Mouse (Mus musculus) heart, embryonic 15.5 days (tissue): ENCODE results near the gene Otulin. TPM values are rescaled to one million over a fixed set of nuclear protein-coding genes. Genes with fewer than 3 reads are reported as not detected.
A peak's percentile ranks its signal among the peaks of the same experiment; 100 is the strongest.

Experiments
- ATAC-seq: fragments of 200-750 bp; cut with Nextera tagmentation; replicated peaks from 2 replicates; pipeline ENCODE4 v1.8.0; 2017; ENCODE audit warnings: low read depth, moderate TSS enrichment; ENCODE audit not compliant: insufficient number of reproducible peaks, insufficient read depth, low FRiP score
- H3K27ac ChIP-seq: fragments of 300-500 bp; sonication (generic); 2 replicates; pipeline ENCODE4 v1.5.1; 2015; ENCODE audit warnings: mild to moderate bottlenecking, inconsistent platforms
- H3K27me3 ChIP-seq: fragments of 300-500 bp; sonication (generic); 2 replicates; pipeline ENCODE4 v1.6.1; 2015; ENCODE audit warnings: inconsistent platforms
- H3K36me3 ChIP-seq: fragments of 300-500 bp; sonication (generic); 2 replicates; pipeline ENCODE4 v1.6.1; 2015; ENCODE audit warnings: mild to moderate bottlenecking, inconsistent platforms
- H3K4me1 ChIP-seq: fragments of 300-500 bp; sonication (generic); replicated peaks from 2 replicates; pipeline ENCODE4 v1.6.1; 2015; ENCODE audit warnings: inconsistent platforms
- H3K4me2 ChIP-seq: fragments of 300-500 bp; sonication (generic); 2 replicates; pipeline ENCODE4 v1.6.1; 2015; ENCODE audit warnings: inconsistent platforms, mild to moderate bottlenecking, moderate library complexity
- H3K4me3 ChIP-seq: fragments of 300-500 bp; sonication (generic); 2 replicates; pipeline ENCODE4 v1.5.1; 2015; ENCODE audit warnings: mild to moderate bottlenecking, inconsistent platforms
- H3K9ac ChIP-seq: fragments of 300-500 bp; sonication (generic); 2 replicates; pipeline ENCODE4 v1.6.1; 2015; ENCODE audit warnings: mild to moderate bottlenecking, inconsistent platforms
- H3K9me3 ChIP-seq: fragments of 300-500 bp; sonication (generic); replicated peaks from 2 replicates; pipeline ENCODE4 v1.6.1; 2016; ENCODE audit warnings: inconsistent platforms
- WGBS: fragments of 180-500 bp; shearing (Covaris S2); methylation state at CpG from one replicate; pipeline ENCODE4 v1.1.7; 2015; ENCODE audit warnings: mixed read lengths; 5-methylcytosine and 5-hydroxymethylcytosine counted together
- polyA plus RNA-seq: library from polyadenylated mRNA; unstranded; fragments of >200 nt; fragmentation: Nextera tagmentation; extraction: Ambion mirVana; gene quantifications from 2 replicates; pipeline ENCODE4 v1.2.1, GENCODE M21; 2015

The Otulin gene
- polyA plus RNA-seq, 1 experiment from 2014 or later, result 24.9 TPM

DNA sequence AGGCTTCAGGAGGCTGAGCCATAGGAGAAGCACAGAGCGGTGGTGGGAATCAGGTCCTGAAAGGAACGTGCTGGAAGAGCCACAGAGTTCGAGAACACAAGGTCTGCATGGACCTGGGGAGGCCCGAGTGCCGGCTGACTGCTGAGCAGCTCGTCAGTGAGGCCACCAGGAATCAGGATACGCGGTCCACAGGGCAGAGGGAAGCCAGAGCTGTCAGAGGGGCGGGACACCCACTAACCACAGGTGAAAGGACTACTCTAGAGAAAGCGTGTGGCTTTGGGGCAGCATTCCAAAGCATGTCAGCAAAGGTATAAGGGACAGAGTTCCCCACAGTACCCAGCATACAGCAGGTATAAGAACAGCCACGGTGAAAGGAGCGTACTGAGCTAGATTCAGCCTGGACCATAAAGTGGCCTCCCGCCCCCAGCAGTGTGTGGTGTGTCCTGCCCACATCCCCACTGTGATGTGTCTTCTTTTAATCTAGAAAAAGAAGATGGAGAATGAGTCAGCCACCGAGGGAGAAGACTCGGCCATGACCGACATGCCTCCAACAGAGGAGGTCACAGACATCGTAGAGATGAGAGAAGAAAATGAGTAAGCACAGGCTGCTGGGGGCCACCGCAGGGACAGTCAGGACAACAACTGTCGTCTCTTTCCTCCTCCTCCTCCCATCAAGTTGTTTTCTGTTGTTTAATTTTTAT, 37.7 kb downstream of the Otulin start:
- Histone ChIP-seq H3K36me3 (peaks cover 24% of the 10 kb centered on the region; the same call in 1 of the 2 replicates), H3K4me3 (no peak overlapping the region), H3K27me3 (no peaks in the 10 kb centered on the region), H3K9ac (no peak overlapping the region), H3K27ac (no peak overlapping the region), H3K4me2 (no peak overlapping the region), H3K4me1 (peaks cover 23% of the 10 kb centered on the region), H3K9me3 (no peaks in the 10 kb centered on the region)
- 85% methylated on average over 19 of the region's 19 CpGs for WGBS
- no peak for ATAC-seq

- ATAC-seq, result no peak
- WGBS, result 97% methylated on average over 9 of the region's 9 CpGs
- Histone ChIP-seq H3K4me1 (peaks cover 9% of the 10 kb centered on the region), H3K9ac (no peak overlapping the region), H3K4me2 (no peak overlapping the region), H3K27me3 (no peaks in the 10 kb centered on the region), H3K4me3 (no peak overlapping the region), H3K36me3 (peaks cover 24% of the 10 kb centered on the region; the same call in 1 of the 2 replicates), H3K9me3 (no peaks in the 10 kb centered on the region), H3K27ac (no peak overlapping the region)
Observed at GRCm38 (mm10) chr15:27590812-27591211, 39.7 kb downstream of the Otulin start.

DNA sequence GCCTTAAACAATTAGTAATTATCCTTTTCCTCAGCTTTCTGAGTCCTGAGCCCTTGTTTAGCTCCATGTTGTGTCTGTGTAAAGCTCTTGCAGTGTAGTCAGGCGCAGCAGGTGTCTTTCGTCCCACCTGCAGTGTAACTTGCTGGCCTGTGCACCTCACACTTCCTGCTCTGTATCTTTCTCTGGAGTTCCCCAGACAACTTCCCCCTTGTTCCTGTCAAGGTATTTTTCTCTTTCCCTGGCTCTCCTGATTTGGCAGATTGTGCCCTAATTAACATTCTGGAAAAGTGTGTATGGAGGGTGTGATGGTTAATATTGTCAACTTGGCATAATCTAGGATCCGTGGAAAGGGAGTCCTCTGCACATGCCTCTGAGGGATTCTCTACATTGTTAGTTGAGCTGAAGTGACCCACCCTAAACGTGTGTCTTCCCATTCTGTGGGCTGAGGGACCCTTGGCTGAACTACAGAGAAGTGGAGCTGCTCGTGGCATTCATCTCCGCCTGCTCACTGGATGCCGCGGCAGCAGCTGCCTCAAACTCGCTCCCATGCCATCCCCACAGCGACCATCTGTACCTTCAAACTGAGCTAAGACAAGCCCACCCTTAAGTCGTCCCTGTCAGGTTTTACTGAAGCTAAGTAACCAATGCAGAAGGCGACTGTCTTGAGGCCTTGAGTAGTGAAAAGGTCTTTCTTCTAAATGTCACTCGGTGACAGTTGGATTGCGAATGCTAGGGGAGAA, 42.2 kb downstream of the Otulin start:
- ATAC-seq, result no peak
- no peak overlapping the region for H3K4me2 ChIP-seq
- H3K27me3 ChIP-seq, result no peaks in the 10 kb centered on the region
- peaks cover 3% of the 10 kb centered on the region; the same call in 1 of the 2 replicates for H3K4me1 ChIP-seq
- 80% methylated on average over 14 of the region's 14 CpGs for WGBS
- H3K36me3 ChIP-seq, result peaks cover 21% of the 10 kb centered on the region; the same call in 1 of the 2 replicates
- no peaks in the 10 kb centered on the region for H3K9me3 ChIP-seq
- no peak overlapping the region for H3K27ac ChIP-seq
- no peak overlapping the region for H3K9ac ChIP-seq
- no peak overlapping the region for H3K4me3 ChIP-seq

GRCm38 (mm10) chr15:27586093-27586480, 44.4 kb downstream of the Otulin start:
- Histone ChIP-seq H3K27me3 (no peaks in the 10 kb centered on the region), H3K4me1 (peaks cover 10% of the 10 kb centered on the region), H3K27ac (no peak overlapping the region), H3K36me3 (peaks cover 13% of the 10 kb centered on the region; the same call in 1 of the 2 replicates), H3K9me3 (no peaks in the 10 kb centered on the region), H3K9ac (no peak overlapping the region), H3K4me3 (no peak overlapping the region), H3K4me2 (no peak overlapping the region)
- 88% methylated on average over 5 of the region's 5 CpGs for WGBS
- no peak for ATAC-seq

- 68% methylated on average over 4 of the region's 4 CpGs for WGBS
- no peak overlapping the region for H3K27ac ChIP-seq
- no peaks in the 10 kb centered on the region for H3K9me3 ChIP-seq
- peaks cover 15% of the 10 kb centered on the region for H3K4me1 ChIP-seq
- H3K9ac ChIP-seq, result no peak overlapping the region
- peaks cover 8% of the 10 kb centered on the region; the same call in 1 of the 2 replicates for H3K36me3 ChIP-seq
- H3K4me2 ChIP-seq, result no peak overlapping the region
- no peak for ATAC-seq
- no peaks in the 10 kb centered on the region for H3K27me3 ChIP-seq
- no peak overlapping the region for H3K4me3 ChIP-seq
Observed at GRCm38 (mm10) chr15:27585466-27586092, 44.9 kb downstream of the Otulin start.

GRCm38 (mm10) chr15:27583620-27584019, 46.9 kb downstream of the Otulin start:
- H3K36me3 ChIP-seq, result no peaks in the 10 kb centered on the region
- no peak overlapping the region for H3K4me3 ChIP-seq
- peaks cover 17% of the 10 kb centered on the region for H3K4me1 ChIP-seq
- WGBS, result 86% methylated on average over 6 of the region's 6 CpGs
- no peaks in the 10 kb centered on the region for H3K27me3 ChIP-seq
- ATAC-seq, result no peak
- H3K9ac ChIP-seq, result no peak overlapping the region
- no peaks in the 10 kb centered on the region for H3K9me3 ChIP-seq
- H3K27ac ChIP-seq, result no peak overlapping the region
- H3K4me2 ChIP-seq, result no peak overlapping the region

DNA sequence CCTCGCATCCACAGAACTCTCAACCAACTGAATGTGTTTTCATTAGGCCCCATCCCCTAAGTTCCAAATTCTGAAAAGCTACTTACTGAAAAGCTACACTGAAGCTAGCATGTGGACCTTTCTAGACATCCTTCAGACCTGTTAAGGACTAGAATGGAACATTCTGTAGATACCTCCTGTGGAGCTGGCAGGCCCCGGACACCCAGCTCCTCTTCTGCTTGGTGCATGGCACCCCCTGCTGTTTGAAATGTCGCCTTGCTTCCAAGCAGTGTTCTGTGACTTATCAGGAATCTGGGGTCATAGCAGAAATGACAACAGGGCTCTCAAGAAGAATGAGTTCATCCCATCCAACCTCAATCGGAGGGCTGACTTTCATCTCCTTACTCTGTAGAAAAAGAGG, 47.5 kb downstream of the Otulin start:
- no peak overlapping the region for H3K4me2 ChIP-seq
- no peak overlapping the region for H3K9ac ChIP-seq
- H3K27ac ChIP-seq, result no peak overlapping the region
- 52% methylated on average over 4 of the region's 4 CpGs for WGBS
- peaks cover 17% of the 10 kb centered on the region for H3K4me1 ChIP-seq
- H3K27me3 ChIP-seq, result no peaks in the 10 kb centered on the region
- no peaks in the 10 kb centered on the region for H3K36me3 ChIP-seq
- no peak overlapping the region for H3K4me3 ChIP-seq
- H3K9me3 ChIP-seq, result no peaks in the 10 kb centered on the region
- no peak for ATAC-seq

DNA sequence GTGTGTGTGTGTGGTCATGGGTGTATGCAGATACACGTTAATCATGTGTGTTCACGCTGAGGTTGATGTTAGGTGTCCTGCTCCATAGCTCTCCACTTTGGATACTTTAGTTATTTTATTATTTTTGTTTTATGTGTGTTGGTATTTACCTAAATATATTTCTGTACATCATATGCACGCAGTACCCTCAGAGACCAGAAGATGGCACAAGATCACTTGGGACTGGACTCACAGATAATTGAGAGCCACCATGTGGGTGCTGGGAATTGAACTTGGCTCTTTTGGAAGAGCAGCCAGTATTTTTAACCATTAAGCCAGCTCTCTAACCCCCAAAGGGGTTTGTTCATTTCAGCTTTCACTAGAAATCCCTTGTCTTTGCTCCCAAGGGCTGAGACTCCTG, 48.1 kb downstream of the Otulin start:
- Histone ChIP-seq H3K4me3 (no peak overlapping the region), H3K4me1 (peaks cover 17% of the 10 kb centered on the region), H3K36me3 (no peaks in the 10 kb centered on the region), H3K9ac (no peak overlapping the region), H3K9me3 (no peaks in the 10 kb centered on the region), H3K27me3 (no peaks in the 10 kb centered on the region), H3K4me2 (no peak overlapping the region), H3K27ac (no peak overlapping the region)
- 94% methylated on average over 3 of the region's 3 CpGs for WGBS
- no peak for ATAC-seq

GRCm38 (mm10) chr15:27581640-27582039, 48.9 kb downstream of the Otulin start:
- no peak overlapping the region for H3K9ac ChIP-seq
- H3K4me2 ChIP-seq, result no peak overlapping the region
- 63% methylated on average over 3 of the region's 3 CpGs for WGBS
- H3K27ac ChIP-seq, result peak overlapping the region; percentile 63; the same call in 1 of the 2 replicates
- no peaks in the 10 kb centered on the region for H3K36me3 ChIP-seq
- peaks cover 18% of the 10 kb centered on the region for H3K4me1 ChIP-seq
- no peak for ATAC-seq
- H3K27me3 ChIP-seq, result no peaks in the 10 kb centered on the region
- no peaks in the 10 kb centered on the region for H3K9me3 ChIP-seq
- H3K4me3 ChIP-seq, result no peak overlapping the region

DNA sequence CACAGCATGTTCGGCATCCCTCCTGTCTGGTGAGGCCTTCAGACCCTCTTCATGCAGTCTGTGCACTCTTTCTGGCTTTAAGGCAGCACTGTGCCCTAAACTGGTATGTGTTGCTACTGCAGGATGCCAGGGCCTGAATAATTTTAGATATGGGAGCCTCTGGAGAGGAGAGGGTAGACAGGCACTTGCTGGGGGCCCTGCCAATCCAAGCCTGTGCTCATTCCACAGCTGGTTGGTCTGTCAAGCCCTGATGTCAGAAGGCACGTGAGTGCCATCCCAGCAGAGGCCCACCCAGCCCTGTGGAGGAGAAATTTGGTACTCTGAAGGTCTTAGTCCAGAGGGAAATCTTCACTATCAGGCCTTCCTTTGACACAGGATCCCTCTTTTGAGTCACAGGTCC, 49.7 kb downstream of the Otulin start:
- H3K4me3 ChIP-seq, result no peak overlapping the region
- H3K9me3 ChIP-seq, result no peaks in the 10 kb centered on the region
- H3K27ac ChIP-seq, result peak overlapping the region; percentile 63
- H3K4me2 ChIP-seq, result no peak overlapping the region
- no peak for ATAC-seq
- H3K27me3 ChIP-seq, result no peaks in the 10 kb centered on the region
- WGBS, result 54% methylated on average over 2 of the region's 2 CpGs
- H3K36me3 ChIP-seq, result no peaks in the 10 kb centered on the region
- peaks cover 26% of the 10 kb centered on the region for H3K4me1 ChIP-seq
- H3K9ac ChIP-seq, result no peak overlapping the region

DNA sequence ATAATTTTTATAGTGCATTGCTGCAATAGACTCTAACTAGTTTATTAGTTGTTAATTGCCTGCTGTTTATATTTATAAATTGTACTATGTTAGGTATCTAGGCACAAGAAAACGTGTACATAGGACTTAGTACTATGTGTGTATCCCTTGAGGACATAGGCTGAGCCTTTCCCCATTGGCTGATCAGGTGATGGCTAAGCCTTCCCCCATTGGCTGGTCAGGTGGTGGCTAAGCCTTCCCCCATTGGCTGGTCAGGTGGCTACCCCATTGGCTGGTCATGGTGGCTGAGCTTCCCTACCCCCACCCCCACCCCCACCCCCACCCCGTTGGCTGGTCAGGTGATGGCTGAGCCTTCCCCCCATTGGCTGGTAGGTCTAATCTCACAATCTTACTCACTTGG, 50.6 kb downstream of the Otulin start:
- no peaks in the 10 kb centered on the region for H3K9me3 ChIP-seq
- no peak overlapping the region for H3K4me2 ChIP-seq
- ATAC-seq, result no peak
- no peak overlapping the region for H3K9ac ChIP-seq
- H3K4me3 ChIP-seq, result no peak overlapping the region
- H3K27ac ChIP-seq, result no peak overlapping the region
- no peaks in the 10 kb centered on the region for H3K36me3 ChIP-seq
- 84% methylated on average over 2 of the region's 2 CpGs for WGBS
- no peaks in the 10 kb centered on the region for H3K27me3 ChIP-seq
- peaks cover 35% of the 10 kb centered on the region for H3K4me1 ChIP-seq
